Mouse (Mus musculus) embryo, embryonic 10.5 days (tissue): ENCODE data around the gene 1700013F07Rik.
A peak's percentile ranks its signal among the peaks of the same experiment; 100 is the strongest.
"Not testable (repeated sequence)": the region's sequence is repeated elsewhere in the genome, so short reads cannot be mapped to it uniquely, and the experiment has no call there.

Source experiments
- DNase-seq: peaks from one replicate; pipeline ENCODE4 v3.0.0-alpha.2; 2015; ENCODE audit warnings: low spot score

The 1700013F07Rik gene

DNA sequence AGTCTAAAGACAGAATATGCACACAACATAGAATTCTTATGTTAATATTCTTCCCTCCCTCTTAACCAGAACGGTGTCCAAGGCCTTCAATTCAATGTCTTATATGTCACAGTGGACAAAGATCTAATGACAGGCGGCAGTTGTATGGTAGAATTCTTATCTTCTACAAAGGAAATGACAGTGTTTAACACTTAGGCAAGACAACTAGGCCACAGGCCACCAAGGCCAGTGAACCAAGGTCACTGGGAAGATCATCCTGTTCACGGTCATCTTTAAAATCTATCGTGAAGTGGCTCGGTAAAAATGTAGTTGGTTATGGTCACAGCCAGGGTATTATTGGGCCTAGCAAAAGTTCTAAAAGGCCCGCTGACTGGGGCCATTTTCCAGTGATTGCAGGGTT lies at the start of gene 1700013F07Rik:
1700013F07Rik (plus strand) TSS at position 200 of the 400 bp plus-strand sequence.
- no peak for DNase-seq

DNA sequence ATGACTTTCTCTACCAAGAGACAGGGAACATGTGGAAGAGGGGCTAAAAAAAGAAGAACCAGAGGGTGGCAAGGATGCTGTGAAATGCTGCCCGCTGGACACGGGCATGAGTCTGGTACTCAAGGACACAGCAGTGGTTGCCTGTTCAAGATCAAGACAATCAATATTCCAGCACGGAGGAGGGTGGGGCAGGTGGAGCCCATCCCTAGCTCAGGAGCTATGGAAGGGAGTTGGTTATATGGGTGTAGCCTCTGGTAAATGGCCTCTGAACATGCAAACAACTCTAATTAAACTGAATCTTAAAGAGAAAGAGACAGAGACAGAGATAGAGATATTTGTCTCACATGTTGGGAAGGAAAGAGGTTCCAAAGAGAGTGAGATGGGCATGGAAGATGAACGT lies 49.2 kb upstream of the 1700013F07Rik start:
- DNase-seq, result no peak

- DNase-seq, result no peak
Measured at GRCm38 (mm10) chr3:108489968-108490367, 44.0 kb upstream of the 1700013F07Rik start.

GRCm38 (mm10) chr3:108494861-108495474 lies 39.0 kb upstream of the 1700013F07Rik start:
- no peak for DNase-seq

- DNase-seq, result no peak
Measured at GRCm38 (mm10) chr3:108495486-108495885, 38.5 kb upstream of the 1700013F07Rik start.

DNA sequence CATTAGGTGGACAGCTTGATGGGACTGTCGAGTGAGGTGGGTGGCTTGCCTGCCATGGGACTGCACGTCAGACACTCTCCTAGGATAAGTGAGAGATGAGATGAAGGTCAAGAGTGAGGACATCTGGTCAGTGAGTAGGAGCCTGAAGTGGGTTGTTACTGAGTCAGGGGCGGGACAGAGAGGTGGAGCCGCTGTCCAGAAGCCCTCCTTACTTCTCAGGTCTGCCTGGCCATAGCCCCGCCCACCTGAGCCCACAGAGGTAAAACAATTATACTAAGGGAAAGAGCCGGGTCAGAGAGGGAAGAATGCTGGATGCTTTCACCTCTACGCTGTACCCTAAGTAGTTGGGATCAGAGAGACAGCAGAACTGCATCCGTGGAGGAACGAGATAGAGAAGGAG lies 36.3 kb upstream of the 1700013F07Rik start:
- DNase-seq, result no peak

DNA sequence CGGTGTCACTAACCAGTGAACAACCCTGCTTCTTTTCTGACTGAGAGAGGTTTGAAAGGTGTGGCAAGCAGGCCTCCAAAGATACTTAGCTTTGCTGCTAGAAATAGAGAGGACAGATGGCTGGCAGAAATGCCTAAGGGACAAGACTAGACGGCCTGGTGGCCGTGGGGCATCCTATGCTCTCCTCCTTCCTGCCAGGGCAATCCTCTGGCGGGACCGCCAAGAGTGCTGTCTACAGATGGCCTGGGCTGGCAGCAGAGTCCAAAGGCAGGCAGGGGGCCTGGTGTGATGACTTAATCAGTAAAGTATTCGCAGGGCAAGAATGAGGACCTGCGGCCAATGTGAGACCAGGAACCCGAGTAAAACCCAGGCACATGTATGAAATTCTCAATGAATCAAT lies 34.1 kb upstream of the 1700013F07Rik start:
- no peak for DNase-seq

GRCm38 (mm10) chr3:108501411-108501810 lies 32.5 kb upstream of the 1700013F07Rik start:
- not testable (repeated sequence) for DNase-seq

- DNase-seq, result no peak
Measured at GRCm38 (mm10) chr3:108503908-108504307, 30.0 kb upstream of the 1700013F07Rik start.

DNA sequence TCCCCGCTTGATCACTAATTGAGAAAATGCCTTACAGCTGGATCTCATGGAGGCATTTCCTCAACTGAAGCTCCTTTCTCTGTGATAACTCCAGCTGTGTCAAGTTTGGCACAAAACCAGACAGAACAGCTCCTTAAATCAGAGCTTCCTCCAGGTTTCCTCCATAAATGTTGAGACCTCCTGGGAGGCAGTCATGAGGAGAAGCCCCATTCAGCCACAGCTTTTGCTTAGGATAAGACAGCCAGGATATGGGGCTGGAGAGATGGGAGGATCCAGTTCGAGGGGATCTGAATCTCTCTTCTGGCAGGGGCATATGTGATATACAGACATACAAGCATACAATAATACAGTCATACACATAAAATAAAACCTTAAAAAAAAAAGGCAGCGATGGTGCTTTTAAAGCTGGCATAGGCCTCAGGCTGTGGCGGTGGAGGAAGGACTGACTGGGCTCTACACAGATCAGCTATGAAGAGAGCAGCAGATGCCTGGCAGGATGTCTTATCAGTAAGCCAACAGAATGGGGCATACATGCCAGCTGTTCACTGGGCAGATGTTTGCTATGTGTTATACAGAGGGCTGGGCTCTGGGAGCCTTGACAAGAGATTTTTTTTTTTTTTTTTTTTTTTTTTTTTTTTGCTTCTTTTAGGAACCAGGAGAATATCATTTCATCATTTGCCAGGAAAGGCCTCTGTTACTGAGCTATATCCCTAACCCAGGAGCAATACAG lies 25.0 kb upstream of the 1700013F07Rik start:
- DNase-seq, result no peak

DNA sequence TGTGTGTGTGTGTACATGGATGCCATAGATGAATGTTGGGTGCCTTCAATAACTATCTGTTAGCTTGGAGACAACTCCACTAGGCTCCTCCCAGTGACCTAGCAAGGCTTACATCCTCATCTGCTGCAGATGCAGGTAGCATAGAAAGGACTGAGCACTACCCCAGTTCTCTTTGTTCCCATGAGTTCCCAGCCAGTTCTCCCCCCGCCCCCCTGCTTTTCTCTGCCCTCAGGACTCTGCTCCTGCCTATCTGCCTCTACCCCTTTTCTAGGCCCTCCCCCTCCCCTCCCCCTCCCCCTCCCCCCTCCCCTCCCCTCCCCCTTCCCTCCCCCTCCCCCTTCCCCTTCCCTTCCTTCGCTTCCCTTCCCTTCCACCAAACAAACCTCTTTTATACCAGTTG lies 23.8 kb upstream of the 1700013F07Rik start:
- DNase-seq, result no peak

DNA sequence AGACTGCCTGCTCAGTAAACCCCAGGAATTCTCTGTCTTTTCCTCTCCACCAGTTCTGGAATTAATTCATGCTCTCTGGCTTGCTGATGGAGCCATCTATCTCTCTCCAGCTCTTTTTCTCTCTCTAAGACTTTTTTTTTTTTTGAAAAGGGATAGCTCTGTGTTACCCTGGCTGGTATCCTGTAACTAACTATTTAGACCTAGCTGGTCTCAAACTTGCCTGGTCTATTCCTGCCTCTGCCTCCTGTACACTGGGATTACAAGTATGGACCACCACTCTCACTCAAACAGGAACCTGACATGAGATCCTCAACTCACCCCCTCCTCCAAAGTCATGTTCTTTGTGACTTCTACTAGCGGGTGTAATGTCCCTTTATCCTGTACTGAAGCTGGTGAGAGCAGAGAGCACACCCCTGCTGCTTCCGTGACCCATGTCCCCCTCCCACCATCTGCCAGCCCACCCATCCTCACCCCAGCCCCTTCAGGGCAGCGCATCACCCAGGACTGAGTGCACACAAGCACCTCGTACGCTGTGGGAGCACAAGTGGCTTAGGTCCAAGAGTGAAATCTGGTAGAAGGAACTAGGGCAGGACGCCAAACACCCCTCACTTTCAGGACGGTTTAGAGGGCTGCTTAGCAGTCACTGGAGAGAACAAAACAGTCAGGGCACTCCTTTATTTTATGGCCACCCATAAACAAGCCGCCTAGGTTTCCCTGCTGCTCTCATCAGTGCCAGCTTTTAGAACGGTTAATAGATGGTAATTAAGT lies 23.1 kb upstream of the 1700013F07Rik start:
- DNase-seq, result no peak

- DNase-seq, result no peak
Measured at GRCm38 (mm10) chr3:108513465-108513864, 20.5 kb upstream of the 1700013F07Rik start.

DNA sequence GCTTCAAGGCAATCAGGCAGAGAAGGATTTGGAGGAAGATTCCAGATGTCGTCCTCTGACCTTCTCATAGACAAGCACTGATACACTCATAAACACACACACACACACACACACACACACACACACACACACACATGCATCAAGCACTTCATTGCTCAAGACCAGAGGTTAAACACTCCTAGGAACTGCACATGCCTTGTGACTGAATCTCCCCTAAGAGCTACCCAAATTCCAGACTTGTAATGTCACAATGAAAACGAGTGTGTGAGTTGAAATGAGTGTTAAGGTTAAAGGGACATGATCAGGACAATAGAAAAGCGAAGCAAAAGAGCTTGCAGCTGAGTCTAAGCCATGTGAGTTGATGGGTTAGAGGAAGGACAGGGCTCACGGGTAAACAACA lies 15.7 kb upstream of the 1700013F07Rik start:
- DNase-seq, result no peak

DNA sequence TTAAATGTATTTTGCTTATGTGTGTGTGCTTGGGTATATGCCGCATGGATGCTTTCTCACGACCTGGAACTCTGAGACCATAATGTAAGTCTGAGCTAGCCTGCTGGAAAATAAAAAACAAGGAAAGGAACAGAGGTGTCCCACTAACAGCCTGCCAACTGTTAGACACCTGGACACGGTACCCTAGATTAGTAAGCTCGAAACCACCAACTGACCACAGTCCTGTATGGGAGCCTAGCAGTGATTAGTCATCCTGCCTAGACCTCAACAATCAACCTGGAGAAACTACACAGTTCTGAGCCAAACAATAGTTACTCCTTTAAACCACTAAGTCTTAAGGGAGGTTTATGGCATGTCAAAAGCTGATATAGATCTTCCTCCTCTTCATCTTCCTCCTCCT lies 10.5 kb upstream of the 1700013F07Rik start:
- DNase-seq, result no peak

DNA sequence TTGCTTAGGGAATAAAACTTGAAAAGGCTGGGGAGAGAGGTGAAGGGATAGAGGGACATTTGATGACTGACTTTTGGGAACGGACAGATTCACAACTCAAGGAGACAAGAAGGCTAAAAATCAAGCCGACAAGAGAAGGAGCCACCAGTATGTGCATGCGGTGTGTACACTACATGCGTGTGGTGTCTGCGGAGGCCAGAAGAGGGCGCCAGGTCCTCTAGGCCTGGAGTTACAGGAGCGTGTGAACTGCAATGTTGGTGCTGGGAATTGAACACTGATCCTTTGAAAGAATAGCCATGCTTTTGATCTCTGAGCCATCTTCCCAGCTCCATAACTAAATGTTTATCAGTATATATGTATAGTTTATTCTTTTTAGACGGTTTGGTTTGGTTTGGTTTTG lies 5.5 kb upstream of the 1700013F07Rik start:
- DNase-seq, result no peak

GRCm38 (mm10) chr3:108533114-108533885 lies 650 bp upstream of the 1700013F07Rik start:
- no peak for DNase-seq

- no peak for DNase-seq
Measured at GRCm38 (mm10) chr3:108535896-108536516, 2.1 kb downstream of the 1700013F07Rik start.

DNA sequence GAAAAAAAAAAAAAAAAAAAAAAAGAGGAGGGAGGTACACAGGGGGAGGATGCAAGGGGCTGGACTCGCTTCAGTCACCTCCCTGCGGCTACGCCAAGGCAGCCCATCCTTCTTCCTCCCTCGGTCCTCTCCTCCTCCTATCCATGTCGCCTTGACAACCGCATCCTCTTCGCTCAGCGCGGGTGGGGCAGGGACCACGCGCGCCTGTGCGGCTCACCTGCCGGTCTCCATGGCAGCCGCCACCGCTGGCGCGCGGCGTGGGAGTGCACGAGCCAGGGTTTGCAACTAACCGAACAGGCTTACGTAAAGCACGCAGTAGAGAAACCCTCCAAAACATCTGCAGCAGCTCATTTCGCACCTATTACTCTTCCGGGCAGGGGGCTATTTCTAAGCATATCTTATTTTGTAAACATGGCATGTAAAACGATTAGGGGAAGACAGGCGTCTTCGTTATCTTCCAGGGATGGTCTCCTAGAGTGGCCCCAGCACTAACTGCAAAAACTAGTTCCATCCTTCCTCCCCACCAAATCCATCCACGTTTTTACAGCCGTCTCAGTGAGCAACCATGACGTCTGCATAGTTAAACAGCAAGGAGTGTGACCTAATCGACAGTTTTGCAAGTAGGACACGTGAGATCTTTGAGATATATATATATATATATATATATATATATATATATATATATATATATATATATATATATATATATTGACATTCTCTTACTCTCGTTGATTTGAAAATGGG lies 2.7 kb downstream of the 1700013F07Rik start, which contains the start of gene 5330417C22Rik:
5330417C22Rik (minus strand) TSS at position 20 of the 744 bp plus-strand sequence.
- DNase-seq, result peak; percentile 53

- DNase-seq, result peak; percentile 95
Measured at GRCm38 (mm10) chr3:108537303-108537702, 3.4 kb downstream of the 1700013F07Rik start.

DNA sequence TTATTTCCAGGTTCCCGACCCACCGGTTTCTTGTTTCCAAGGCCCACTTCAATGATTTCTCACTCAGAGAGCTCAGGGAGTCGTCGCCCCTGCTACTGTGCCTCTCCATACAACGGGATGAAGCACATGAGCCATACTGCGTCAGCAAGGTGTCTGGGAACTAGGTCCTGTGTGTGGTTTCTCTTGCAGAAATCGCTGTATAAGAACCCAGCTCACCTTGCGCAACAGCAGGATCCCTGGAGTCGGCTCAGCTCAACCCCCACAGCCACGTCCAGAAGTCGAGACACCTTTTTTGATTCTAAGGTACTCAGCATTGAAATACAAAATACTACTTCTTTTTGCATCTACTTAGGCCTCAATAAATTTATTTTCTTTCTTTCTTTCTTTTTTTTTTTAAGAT lies 8.3 kb downstream of the 1700013F07Rik start:
- DNase-seq, result no peak
